Mouse (Mus musculus): ENCODE data around the gene Tmeff1. TPM values are rescaled to one million over a fixed set of nuclear protein-coding genes. Genes with fewer than 3 reads are reported as not detected.

Tmeff1 gene
- total RNA-seq, 2 experiments from 2014 or later, result 26.0 to 28.9 TPM

DNA sequence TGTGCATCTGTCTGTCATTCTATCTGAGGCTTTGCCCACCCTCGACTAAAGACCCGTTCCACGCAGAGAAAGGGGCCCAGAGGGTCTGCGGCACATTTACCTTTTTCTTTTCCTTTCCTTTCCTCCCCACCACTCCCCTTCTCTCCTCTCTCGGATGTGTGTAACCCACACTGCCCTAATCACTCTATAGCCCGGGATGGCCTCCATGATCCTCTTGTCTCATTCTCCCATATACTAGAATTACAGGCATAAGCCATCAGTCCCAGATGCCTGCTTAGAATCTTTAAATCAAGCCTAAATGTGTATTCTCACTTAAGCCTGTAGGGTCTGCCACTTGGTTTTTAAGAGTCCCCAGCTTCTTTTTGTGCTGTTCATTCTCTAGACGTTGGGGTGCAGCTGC lies 8.6 kb upstream of the Tmeff1 start:
- no peak for DNase-seq

DNA sequence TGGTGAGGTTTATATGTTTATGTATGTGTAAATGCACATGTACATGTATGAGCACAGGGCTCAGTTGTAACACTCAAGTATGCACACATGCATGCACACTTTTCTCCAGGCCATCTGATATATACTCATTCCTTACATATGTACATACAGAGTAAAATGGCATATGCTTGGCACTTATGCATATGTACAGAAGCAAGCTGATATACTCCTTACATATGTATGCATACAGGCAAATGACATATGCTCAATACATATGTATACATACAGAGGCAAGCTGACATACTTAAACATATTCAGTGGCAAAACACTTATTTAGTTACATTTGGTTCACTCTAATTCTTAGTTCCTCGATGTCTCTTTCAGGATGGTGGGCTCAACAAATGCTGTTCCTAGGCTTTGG lies 7.1 kb upstream of the Tmeff1 start:
- no peak for DNase-seq

DNA sequence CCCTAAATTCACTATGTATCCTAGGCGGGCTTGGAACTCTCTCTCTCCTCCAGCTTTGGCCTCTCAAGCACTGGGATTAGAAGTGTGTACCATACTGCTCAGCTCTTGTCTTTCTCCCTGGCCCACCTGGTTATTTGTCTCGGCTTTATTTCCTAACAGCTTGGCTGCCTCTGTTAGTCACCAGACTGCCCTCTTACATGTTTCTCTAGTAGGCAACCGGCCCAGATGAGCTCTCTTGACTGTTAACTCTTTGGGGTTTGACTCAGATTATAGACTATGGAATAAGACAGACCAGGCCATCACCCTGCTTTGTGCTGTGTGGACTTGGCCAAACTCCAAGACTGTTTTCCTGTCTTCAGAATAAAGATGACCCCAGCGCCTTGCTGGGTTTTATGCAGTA lies 6.6 kb upstream of the Tmeff1 start:
- DNase-seq, result peak; percentile 34

DNA sequence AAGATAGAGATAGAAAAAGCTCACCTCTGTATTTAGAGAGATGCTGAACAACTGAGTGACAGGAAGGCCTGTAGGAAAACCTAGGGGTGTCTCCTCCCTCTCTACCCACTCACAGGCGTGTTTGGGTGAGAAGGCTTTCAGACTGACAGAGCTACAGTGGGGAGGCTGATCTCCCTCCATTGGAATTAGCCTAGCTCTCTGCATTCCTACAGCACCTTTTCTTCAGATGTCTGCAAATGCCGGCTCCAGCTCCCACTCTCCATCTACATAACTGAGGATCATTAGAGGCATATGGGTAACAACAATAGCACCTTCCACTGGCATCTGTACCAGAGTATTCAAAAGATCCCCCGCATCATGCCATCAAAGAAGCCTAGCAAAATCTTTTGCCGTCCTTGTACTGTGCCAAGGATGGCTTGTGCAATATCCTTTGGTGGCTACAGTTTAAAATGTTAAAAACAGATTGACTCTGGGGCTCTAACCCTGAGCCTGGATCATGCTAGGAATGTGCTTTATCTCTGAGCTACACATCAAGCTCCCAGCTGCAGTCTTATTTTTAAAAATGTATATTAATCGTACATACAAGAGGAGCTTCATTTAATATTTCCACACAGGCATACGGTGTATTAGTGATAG lies 5.4 kb upstream of the Tmeff1 start:
- DNase-seq, result no peak

DNA sequence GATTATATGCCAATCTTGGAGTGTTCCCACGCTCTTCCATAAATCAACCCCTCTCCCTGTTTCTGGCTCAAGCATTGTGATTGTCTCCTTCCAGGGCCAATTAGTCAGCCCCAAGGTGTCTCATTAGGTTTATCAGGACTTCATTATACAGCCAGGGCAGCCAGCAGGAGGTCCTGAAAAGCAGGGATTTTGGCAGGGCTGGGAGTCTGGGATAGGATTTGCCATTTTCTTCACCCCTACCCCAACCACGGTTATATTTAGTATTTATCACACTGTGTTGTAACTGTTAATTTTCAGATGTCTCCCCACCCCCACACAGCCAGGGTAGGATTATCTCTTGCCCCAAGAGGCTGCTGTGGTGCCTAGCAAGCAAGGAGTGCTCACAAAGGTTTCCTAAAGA lies 3.8 kb upstream of the Tmeff1 start:
- no peak for DNase-seq

DNA sequence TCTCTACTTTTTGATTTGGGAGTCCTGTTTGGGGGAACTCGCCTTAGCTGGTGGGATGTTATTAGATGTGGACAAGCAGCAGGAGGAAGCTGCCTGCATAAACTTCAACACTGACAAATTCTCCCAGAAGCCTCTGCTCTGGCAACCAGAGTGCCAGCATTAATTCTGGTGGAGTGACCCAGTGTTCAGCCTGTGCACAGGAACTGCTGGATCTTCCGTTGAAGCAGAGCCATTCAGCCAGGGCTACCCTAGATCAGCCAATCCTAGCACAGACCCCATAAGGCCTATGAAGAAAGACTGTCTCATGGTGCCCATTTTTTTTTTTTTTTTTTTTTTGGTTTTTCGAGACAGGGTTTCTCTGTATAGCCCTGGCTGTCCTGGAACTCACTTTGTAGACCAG lies 3.0 kb upstream of the Tmeff1 start:
- no peak for DNase-seq

DNA sequence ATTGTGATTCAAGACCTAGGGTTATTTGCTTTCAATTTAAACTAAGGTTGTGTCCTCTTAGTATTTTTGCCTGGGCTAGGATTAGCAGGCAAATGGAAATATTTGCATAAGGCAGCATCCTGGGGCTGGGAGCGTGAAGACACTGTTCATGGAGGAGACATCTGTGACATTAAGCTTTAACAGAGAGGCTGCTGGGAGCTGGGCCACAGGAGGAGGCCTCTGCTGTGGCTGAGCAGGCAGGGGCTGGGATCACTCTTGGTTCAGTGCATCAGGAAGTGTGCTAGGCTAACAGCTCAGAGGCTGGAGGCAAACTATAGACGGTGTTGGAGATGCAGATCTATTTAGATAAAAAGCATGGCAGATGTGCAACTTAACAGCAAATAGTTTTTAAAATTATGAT lies 2.0 kb upstream of the Tmeff1 start:
- no peak for DNase-seq

DNA sequence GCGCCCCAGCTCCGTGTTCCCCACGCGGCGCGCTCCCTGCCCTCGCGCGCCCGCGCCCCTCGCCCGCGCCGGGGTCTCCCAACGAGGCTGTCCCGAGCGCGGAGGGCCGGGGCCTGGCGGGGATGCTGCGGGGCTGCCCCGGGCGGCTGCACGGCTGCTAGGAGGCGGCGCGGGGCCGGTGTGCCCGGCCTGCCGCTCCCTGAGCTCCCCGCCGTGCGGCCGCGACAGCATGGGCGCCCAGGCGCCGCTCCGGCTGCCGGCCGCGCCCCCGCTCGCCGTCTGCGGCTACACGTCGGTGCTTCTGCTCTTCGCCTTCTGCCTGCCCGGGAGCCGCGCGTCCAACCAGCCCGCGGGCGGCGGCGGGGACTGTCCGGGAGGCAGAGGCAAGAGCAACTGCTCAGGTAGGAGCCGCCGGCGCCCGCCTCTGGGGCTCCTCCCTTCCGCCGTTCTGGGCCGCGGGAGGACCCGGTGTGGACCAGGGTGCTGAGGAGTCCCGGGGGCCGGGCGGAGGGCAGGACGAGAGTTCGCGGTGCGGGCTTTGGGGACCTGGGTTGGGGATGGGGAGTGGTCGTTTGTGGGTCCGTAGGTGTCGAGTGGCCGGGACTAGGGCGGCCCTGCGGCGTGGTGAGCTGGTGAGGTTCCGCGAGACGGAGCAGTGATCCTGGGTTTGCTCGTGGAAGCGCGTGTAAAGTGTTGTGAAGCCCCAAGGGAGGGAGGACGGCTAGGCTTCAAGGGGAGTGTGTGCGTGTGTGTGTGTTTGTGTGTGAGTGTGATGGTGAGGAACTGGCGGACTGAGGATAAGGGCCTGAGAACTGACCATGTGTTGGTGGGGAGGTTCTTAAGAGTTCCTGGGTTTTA lies 496 bp downstream of the Tmeff1 start:
- DNase-seq, result peak; percentile 55

DNA sequence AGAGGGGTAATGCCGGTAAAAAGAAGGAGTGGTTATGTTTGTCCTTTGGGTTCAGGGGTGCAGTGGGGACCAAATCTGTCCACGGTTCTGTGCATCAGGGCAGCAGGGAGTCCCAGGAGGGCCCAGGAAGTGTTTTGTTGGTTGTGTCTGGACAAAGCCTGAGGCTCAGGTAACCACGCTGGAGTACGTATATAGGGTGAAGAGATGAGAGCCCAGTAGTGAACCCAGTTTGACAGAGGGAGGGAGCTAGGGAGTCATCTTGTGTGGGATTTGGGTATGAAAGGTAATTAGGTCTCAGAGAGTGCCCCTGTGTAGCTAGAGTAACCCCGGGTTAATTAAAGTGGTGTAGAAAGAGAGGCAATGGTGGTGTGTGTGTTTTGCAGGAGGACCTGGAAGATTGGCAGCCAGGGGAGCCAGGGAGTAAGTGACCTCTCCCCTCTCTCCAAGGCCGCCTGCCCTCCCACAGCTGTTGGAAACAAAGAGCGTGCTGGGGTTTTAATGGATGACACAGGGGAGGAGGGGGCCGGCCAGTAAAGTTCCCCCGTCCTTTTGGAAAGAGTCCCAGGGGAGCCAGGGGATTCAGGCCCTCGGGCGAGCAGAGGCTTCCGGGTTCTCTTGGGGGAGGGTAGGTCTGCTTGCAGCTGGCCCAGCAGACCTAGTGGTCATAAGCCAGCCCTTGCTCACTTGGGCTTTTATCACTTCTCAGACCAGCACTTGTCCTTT lies 1.3 kb downstream of the Tmeff1 start:
- peak; percentile 44 for DNase-seq

DNA sequence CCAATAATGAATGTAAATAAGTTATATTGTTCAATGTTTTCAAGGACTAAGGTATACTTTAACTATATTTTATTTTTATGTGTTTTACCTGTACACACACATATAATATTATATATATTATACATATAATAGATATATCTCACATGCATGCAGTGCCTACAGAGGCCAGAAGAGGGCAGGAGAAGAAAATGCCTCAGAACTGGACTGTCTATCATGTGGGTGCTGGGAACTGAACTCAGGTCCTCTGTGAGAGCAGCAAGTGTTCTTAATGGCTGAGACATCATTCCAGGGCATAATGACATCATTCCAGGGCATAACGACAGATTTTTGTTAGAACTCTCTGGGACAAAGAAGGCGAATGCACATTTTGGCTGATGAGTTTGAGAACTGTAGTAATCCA lies 2.6 kb downstream of the Tmeff1 start:
- DNase-seq, result no peak

DNA sequence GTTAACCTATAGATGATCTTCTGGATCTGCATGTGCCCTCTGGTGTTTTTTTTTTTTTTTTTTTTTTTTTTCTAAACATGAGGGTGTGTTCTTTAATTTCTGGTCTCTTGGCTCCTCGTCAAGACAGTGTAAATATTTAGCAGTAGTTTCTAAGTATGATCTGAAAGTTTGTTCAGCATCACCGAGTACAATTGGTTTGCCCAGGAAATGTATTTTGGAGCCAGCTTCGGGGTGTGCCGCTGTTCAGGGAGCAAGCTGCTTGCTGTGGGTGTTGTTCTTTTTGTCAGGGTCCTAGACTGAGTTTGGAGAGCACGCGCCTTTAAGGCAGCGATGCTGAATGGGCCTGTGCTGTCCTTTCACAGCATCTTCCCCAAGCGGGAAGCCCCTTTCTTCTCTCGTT lies 3.6 kb downstream of the Tmeff1 start:
- no peak for DNase-seq

DNA sequence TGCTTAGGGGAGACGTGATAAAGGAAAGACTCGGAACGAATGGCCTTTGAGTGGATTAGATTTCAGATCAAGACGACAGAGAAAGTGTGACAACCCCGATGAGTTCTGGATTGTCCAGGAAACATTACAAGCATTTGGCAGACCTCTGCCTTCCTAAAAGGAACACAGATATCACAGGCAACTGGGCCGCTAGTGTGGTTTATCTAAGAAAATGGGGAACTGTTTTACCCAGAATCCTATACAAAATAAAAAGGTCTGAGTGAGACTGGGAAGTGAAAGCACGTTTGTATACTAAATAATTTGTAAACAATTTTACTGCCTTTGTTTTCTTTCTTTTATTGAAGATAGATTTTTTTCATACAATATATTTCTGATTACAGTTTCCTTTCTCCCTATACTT lies 5.9 kb downstream of the Tmeff1 start:
- DNase-seq, result no peak

DNA sequence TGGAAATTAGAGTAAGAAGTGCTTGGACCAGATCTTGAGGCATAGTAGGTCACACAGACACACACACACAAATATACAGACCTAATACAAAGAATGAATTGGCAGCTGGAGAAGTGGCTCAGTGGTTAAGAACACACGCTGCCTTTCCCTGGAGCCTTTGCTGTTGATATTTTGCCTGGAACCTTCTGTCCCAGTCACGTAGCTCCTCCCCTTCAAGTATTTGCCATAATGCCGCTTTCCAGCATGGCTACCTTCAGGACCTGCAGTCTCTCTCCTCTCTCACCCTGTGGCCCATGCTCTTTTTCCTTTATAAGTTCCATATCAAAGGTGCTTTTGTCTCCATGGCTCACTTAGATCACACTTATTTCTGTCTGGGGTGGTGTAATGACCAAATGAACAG lies 6.4 kb downstream of the Tmeff1 start:
- no peak for DNase-seq

DNA sequence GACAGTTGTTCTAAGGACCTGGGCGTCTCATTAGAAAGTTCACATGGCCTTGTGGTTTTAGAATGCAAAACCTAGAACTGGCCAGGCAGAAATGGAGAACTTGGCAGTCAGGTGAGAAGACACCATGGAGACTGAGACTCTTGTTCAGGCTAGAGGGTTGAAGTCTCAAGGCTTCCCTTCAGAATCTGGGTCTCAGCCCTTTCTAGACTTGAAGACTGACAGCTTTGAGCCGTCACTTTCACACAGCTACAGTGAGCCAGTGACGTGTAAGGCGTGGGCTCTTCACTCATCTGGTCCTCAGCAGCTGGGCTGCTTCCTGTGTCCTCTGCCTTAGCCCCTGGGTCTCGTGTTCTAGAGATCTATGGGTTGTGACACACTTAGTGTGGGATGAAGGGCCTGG lies 7.4 kb downstream of the Tmeff1 start:
- peak; percentile 19 for DNase-seq

DNA sequence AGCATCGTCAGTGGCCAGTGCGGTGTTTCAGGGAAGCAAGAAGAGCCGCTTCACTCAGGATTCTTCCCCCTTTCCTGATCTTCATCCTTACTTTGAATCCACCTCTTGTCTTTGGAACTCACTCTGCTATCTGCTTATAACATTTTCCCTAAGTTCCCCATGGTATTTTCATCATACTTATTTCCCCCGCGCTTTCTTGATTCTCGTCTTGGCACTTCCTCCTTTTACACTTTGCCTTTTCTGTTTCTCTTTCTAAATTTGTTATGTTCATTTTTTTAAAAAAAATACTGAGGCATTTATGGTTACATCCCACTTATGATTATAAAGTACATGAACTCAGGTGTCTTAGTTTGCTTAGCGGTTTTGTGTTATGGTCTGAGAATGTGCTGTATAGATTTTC lies 7.9 kb downstream of the Tmeff1 start:
- no peak for DNase-seq

DNA sequence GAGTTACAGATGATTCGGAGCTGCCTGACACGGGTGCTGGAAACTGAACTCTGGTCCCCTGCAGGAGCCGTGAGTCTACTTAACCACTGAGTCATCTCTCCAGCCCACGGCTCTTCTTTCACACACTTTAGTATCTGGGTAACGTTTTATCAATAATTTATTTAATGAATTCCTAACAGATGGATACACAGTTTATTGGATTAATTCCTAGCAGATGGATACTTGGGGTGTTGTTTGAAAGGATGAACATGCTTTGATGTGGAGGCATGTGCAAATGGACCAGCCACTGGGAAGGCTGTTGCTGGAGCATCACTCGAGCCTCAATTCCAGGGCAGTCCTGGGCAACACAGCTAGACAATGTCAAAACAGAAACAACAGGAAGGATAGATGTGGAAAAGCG lies 11.1 kb downstream of the Tmeff1 start:
- DNase-seq, result no peak

DNA sequence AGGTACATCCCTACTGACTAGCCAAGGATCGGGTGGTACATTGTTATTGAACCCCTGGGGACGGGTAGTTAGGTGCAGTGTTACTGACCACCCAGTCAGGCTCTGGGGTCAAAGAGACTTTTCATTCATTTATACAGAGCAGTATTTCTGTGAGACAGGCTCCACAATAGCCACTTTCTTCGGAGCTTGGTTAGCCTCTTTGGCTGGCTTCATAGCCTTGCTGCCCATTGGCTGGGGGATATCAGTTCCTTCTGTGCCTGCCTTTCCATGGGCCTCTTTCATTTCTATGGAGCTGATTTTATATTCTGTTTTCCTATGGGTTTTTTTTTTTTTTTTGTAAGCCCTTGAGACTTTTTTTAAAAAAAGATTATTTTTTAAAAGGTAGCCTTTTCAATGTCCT lies 20.7 kb downstream of the Tmeff1 start:
- DNase-seq, result no peak

DNA sequence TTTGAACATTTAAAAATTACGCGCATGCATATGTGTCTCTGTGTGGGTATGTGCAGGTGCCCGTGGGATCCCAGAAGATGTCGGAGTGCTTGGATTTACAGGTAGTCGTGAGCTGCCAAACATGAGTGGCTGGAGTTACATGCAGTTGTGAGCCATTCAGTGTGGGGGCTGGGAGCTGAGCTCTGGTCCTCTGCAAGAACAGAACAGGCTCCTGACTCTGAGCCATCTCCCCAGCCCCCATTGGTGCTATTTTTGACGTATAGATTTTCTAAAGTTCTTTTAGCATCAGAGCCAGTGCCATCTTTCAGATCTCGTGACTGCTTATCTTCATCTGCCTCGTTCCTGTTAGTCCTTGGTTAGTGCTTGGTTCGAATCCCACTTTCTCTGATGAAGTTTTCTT lies 24.5 kb downstream of the Tmeff1 start:
- no peak for DNase-seq

DNA sequence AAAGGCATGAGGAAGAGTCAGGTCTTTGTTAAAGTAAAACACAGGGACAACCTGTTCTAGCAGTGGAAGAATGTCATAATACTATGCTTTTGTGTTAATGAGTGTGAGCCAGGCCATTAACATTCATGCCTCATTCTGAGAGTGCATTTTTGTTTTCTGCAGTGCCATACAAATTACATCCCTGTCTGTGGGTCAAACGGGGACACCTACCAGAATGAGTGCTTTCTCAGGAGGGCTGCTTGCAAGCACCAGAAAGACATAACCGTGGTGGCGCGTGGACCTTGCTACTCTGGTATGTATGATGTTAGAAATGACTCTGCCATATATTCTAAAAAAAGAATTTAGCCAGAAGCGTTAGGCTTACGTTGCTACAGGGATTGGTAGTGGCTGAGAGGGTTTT lies 25.3 kb downstream of the Tmeff1 start:
- DNase-seq, result no peak

DNA sequence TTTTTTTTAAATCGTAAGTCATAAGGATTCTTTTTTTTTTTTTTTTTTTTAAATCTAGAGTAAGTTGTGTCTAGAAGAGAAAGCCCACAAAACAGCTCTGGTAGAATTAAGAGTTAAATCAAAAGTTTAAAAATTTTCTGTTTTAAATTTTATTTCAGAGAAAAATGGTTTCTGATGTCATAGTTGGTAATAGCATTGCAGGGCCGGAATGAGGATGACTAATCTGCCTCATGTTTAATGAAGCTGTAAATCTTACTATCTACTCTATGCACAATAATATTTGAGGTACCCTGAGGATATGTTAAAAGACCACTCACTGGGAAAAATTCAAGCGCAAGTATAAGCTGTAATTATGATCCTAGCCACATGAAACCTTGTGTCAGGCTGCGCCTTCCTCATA lies 30.5 kb downstream of the Tmeff1 start:
- no peak for DNase-seq

DNA sequence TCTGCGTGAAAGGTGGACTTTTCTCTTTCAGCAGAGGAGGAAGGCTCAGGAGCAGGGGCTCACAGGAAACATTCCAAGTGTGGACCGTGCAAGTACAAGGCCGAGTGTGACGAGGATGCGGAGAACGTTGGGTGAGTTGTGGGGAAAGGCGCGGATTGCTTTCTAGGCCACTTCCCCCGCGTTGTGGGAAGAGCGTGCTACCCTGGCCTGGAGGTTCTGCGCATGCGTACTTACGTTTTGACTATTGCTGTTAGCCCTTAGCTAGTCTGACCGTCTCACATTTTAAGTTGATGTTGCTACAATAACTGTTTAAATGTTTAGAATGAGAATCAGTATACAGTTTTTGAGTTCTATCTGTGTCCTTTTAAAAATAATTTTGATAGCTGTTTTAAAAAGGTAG lies 32.2 kb downstream of the Tmeff1 start:
- DNase-seq, result no peak

DNA sequence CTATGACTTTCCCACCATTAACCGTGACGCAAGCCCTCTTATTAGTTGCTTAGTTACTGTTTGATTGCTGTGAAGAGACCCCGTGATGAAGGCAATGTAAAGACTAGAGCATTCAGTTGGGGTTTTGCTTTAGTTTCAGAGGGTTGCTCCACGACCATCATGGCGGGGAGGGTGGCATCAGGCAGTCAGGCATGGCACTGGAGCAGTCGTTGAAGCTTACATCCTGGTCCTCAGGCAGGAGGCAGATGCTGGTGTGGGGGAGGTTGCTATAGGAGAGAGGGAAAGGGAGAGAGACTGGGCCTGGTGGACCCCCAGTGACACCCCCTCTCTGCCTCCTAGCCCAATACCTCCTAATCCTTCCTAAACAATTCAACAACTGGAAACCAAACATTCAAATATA lies 35.1 kb downstream of the Tmeff1 start:
- no peak for DNase-seq

DNA sequence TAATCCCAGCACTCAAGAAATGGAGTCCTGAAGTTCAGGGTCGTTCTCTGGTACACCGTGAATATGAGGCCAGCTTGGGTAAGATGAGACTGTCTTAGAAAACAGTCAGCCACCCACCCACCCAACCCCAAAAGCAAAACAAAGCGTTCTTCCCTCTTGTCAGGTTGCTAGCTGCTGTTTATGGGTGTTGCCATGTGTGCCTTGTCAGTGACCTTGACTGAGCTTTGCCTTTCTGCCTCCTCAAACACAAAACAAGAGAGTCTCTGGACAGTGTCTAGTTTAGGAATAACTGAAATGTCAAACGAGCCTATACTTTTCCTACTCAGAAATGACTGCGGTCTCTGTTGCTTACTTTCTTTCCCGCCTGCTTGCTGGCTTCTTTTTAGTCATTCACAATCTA lies 37.3 kb downstream of the Tmeff1 start:
- no peak for DNase-seq

DNA sequence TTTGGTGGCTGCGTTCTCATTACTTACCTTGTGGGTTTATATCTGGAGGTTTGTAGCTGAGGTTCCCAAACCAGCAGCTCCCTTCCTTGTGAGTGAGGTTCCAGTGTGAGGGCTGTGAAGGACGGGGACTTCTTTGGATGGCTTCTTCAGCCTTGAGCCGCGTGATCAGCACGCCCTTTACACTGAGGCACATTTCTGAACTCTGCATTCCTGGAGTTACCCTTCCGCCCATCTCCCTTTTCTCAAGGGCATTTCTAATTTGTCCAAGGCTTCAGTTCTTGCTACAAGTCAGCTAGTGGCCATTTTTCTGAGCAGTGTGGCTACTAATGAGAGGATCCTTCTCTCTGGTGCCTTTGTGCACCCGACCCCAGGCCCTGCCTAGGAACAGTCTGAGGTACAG lies 38.0 kb downstream of the Tmeff1 start:
- no peak for DNase-seq

Data from heart, postnatal 4 days (tissue).